Mouse (Mus musculus): ENCODE results near the gene Tm4sf5.

DNA sequence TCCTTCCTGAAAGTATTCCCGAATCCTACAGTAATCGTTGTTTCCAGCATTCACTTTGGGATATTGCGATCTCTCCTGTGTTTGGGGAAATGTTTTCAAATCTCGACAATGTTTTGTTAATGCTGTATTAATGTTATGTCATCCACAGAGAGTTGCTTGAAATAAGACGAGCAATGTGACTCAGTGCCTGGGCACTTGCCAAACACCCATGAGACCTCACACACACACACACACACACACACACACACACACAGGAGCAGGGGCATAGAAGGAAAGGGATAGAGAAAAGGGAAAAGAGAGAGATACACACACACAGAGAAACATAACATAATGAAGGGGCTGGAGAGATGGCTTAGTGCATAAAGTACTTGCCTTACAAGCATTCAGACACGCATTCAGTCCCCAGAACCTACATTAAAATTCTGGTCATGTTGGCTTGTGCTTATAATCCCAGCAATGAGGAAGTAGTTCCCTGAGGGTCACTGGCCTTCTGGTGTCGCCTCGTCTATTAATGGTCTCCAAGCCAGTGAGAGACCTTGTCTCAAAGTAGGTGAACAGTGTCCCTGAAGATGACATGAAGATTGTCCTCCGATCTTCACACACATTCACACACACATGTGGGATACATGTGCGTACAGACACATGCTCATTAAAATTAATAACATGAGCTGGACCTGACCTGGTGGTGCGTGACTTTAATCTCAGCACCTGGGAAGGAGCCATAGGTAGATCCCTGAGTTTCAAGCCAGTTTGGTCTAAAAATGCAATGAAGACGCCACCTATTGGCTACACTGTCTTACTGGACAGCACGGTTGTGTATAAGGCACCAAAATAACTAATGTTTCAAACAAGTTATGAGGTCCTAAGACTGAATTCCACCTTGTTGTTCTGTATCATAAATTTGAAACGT is 5.2 kb upstream of the Tm4sf5 start:
- TF ChIP-seq CTCF (IDR thresholded peaks at IDR 0.05; ENCODE audit: extremely low read depth, insufficient read length, insufficient replicate concordance, low read depth, low read length) (no peak), POLR2A (IDR thresholded peaks at IDR 0.05; ENCODE audit: low read depth, low read length) (no peak)
